ENCODE assay signal across 26 mouse cellular contexts in the genomic region with DNA sequence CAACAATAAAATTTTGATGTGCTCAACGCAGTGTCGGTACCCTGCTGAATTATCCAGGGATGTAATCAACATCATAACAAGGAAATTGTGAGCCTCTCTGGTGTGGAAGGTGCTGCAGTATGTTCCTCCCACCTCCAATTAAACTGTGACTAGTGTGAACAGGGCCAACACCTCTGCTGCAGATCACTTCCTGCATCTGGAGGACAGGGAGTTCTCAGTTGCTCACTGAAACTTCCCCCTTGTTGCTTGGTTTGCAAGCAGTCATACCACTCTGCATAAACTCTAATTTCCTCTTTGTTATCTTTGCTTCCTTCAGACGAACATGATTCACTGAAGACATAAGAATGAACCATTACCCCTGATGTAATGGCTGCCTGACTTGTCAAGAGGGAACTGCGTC.
DNase-seq lines count a peak whose midpoint lies in the region; ATAC-seq and TF ChIP-seq lines count a peak whose summit lies in the region.
"Had no signal": no experiment of that assay in that cellular context is flagged by ENCODE, and none has a peak within 500 bp of the region (broad histone marks: within the 10 kb centered on the region; RNA-seq: fewer than 3 reads in every experiment).

No protein-coding gene starts in this region.

- 48% methylated on average over 4 of the region's 4 CpGs for WGBS in liver, postnatal 0 days (ENCODE audit: insufficient replicate concordance)

- no peak for TF ChIP-seq EP300 in liver, postnatal 0 days (IDR thresholded peaks at IDR 0.05; ENCODE audit: low read depth)

- no peak overlapping the region for H3K9ac ChIP-seq in liver, postnatal 0 days (replicated peaks)
- H3K9ac ChIP-seq: embryonic facial prominence, embryonic 13.5 days; forebrain, embryonic 12.5 days; forebrain, embryonic 15.5 days; hindbrain, embryonic 12.5 days; intestine, embryonic 15.5 days had no signal

- no peaks in the 10 kb centered on the region for H3K4me1 ChIP-seq in liver, postnatal 0 days (ENCODE audit: insufficient read depth)
- H3K4me1 ChIP-seq: embryonic facial prominence, embryonic 10.5 days; embryonic facial prominence, embryonic 13.5 days; forebrain, embryonic 12.5 days; forebrain, embryonic 15.5 days; hindbrain, embryonic 12.5 days; intestine, embryonic 15.5 days had no signal

- ATAC-seq in liver, postnatal 0 days: 0 out of 2 replicates have a peak, but pooled peaks have one; percentile 15
- ATAC-seq: forebrain, embryonic 15.5 days; hindbrain, embryonic 16.5 days; intestine, embryonic 15.5 days had no signal

- no peak overlapping the region for H3K4me2 ChIP-seq in liver, postnatal 0 days (ENCODE audit: low read depth, low read length)
- H3K4me2 ChIP-seq: embryonic facial prominence, embryonic 13.5 days; forebrain, embryonic 12.5 days; forebrain, embryonic 15.5 days; heart, embryonic 11.5 days; hindbrain, embryonic 12.5 days; intestine, embryonic 15.5 days had no signal

- TF ChIP-seq CTCF in liver, postnatal 0 days (IDR thresholded peaks at IDR 0.05; ENCODE audit: low read depth): no peak

- no peak overlapping the region for H3K27ac ChIP-seq in liver, postnatal 0 days (ENCODE audit: low read depth)
- H3K27ac ChIP-seq: embryonic facial prominence, embryonic 10.5 days; embryonic facial prominence, embryonic 13.5 days; forebrain, embryonic 12.5 days; forebrain, embryonic 15.5 days; heart, adult 2 months; hindbrain, embryonic 12.5 days; intestine, embryonic 15.5 days had no signal

- H3K27me3 ChIP-seq in liver, postnatal 0 days (ENCODE audit: insufficient read depth, low read length): no peaks in the 10 kb centered on the region
- H3K27me3 ChIP-seq: embryonic facial prominence, embryonic 13.5 days; forebrain, embryonic 12.5 days; forebrain, embryonic 15.5 days; hindbrain, embryonic 12.5 days; intestine, embryonic 15.5 days had no signal

- no peak overlapping the region for H3K4me3 ChIP-seq in liver, postnatal 0 days (ENCODE audit: low read depth, low read length)
- H3K4me3 ChIP-seq: embryonic facial prominence, embryonic 10.5 days; embryonic facial prominence, embryonic 13.5 days; erythroblast, embryonic 14.5 days; forebrain, embryonic 12.5 days; forebrain, embryonic 15.5 days; heart, adult 2 months; hindbrain, embryonic 12.5 days; intestine, embryonic 15.5 days had no signal

- no peaks in the 10 kb centered on the region for H3K36me3 ChIP-seq in liver, postnatal 0 days (replicated peaks; ENCODE audit: insufficient read depth, low read length)
- H3K36me3 ChIP-seq: embryonic facial prominence, embryonic 10.5 days; embryonic facial prominence, embryonic 13.5 days; forebrain, embryonic 12.5 days; forebrain, embryonic 15.5 days; hindbrain, embryonic 12.5 days; intestine, embryonic 15.5 days had no signal

- DNase-seq in heart, adult 11 months: peak; percentile 92
- DNase-seq in heart, postnatal 4 days: no peak
- DNase-seq in liver, postnatal 0 days: no peak
- no peak for DNase-seq in liver
- peak; percentile 1 for DNase-seq in c-Kit-positive CD71-negative TER-119-negative erythroid progenitor cells, embryonic 14.5 days (ENCODE audit: low read depth)
- DNase-seq in yolk sac, embryonic 10.5 days (ENCODE audit: low spot score): no peak
- DNase-seq: adrenal gland, adult 2 months; adrenal gland, postnatal 14 days; B cell, adult 2 months; cerebellum, adult 11-12 months; cerebellum, adult 8-10 months; cerebellum, postnatal 10 days; cerebellum, postnatal 36 days; embryo, embryonic 11 days; gastrocnemius, postnatal 25 days; heart, adult 2 months; heart, postnatal 36 days had no signal

- no peaks in the 10 kb centered on the region for H3K9me3 ChIP-seq in liver, postnatal 0 days (ENCODE audit: low read length)
- H3K9me3 ChIP-seq: embryonic facial prominence, embryonic 10.5 days; embryonic facial prominence, embryonic 13.5 days; forebrain, embryonic 12.5 days; forebrain, embryonic 15.5 days; hindbrain, embryonic 12.5 days; intestine, embryonic 15.5 days had no signal

Comparison
In these comparisons a context has a peak if more than half of its experiments do, and no peak if none do; other contexts are left out.
1. DNase-seq: peak in heart, adult 11 months (single experiment) and c-Kit-positive CD71-negative TER-119-negative erythroid progenitor cells, embryonic 14.5 days (single experiment); none in heart, postnatal 4 days (single experiment), liver, postnatal 0 days (single experiment), liver (single experiment) and yolk sac, embryonic 10.5 days (single experiment).